Comparison of ENCODE assay signal across 16 mouse cellular contexts in genomic region chr15:85233690-85234089, GRCm38 (mm10). TPM values are rescaled to one million over a fixed set of nuclear protein-coding genes. Genes with fewer than 3 reads are reported as not detected.
DNase-seq lines count a peak whose midpoint lies in the region; ATAC-seq and TF ChIP-seq lines count a peak whose summit lies in the region.
"Had no signal": no experiment of that assay in that cellular context is flagged by ENCODE, and none has a peak within 500 bp of the region (broad histone marks: within the 10 kb centered on the region; RNA-seq: fewer than 3 reads in every experiment).

No protein-coding gene starts in this region.

- ATAC-seq in heart, postnatal 0 days (ENCODE audit: insufficient read depth, low read depth): no peak
- no peak for ATAC-seq in limb, embryonic 14.5 days (ENCODE audit: low FRiP score, low read depth)
- ATAC-seq in forebrain, embryonic 11.5 days (replicated peaks; ENCODE audit: low FRiP score): no peak
- ATAC-seq: hindbrain, embryonic 16.5 days; Patski had no signal

- no peak for DNase-seq in heart, postnatal 0 days (ENCODE audit: low spot score)
- DNase-seq in heart, postnatal 14 days: no peak
- DNase-seq in urinary bladder, postnatal 14 days (ENCODE audit: low spot score): peak; percentile 84
- no peak for DNase-seq in urinary bladder, adult 2 months (ENCODE audit: low spot score)
- peak; percentile 48 for DNase-seq in limb, embryonic 14.5 days (ENCODE audit: low spot score)
- no peak for DNase-seq in forebrain, embryonic 11.5 days (ENCODE audit: low spot score)
- DNase-seq in adrenal gland, postnatal 25 days: no peak
- DNase-seq in kidney, adult 8-10 months: no peak
- DNase-seq: adrenal gland, adult 2 months; cerebellum, postnatal 36 days; lung, adult 2 months had no signal

- 0 out of 2 replicates have a peak overlapping the region, but pooled peaks have one; percentile 8 for H3K27ac ChIP-seq in heart, postnatal 0 days (ENCODE audit: low read depth)
- no peak overlapping the region for H3K27ac ChIP-seq in limb, embryonic 14.5 days (replicated peaks; ENCODE audit: low read depth, low read length)
- H3K27ac ChIP-seq in forebrain, embryonic 11.5 days (ENCODE audit: low read depth, low read length): no peak overlapping the region
- H3K27ac ChIP-seq: heart, embryonic 10.5 days had no signal

- TF ChIP-seq POLR2A in limb, embryonic 14.5 days (IDR thresholded peaks at IDR 0.05; ENCODE audit: borderline replicate concordance, extremely low read depth, insufficient read depth, insufficient read length): no peak

- TF ChIP-seq CTCF in heart, postnatal 0 days (IDR thresholded peaks at IDR 0.05; ENCODE audit: low read depth): no peak

- TF ChIP-seq EP300 in heart, postnatal 0 days (IDR thresholded peaks at IDR 0.05; ENCODE audit: low read depth): no peak

- H3K4me1 ChIP-seq in heart, postnatal 0 days (ENCODE audit: control insufficient read depth, insufficient read depth): peaks cover 10% of the 10 kb centered on the region; the same call in 1 of the 2 replicates
- H3K4me1 ChIP-seq in limb, embryonic 14.5 days (ENCODE audit: control insufficient read depth, insufficient read depth, low read length): no peaks in the 10 kb centered on the region
- no peaks in the 10 kb centered on the region for H3K4me1 ChIP-seq in forebrain, embryonic 11.5 days (replicated peaks; ENCODE audit: control insufficient read depth, insufficient read depth, low read length)

- H3K4me3 ChIP-seq in heart, postnatal 0 days (ENCODE audit: low read depth, low read length): no peak overlapping the region
- H3K4me3 ChIP-seq in limb, embryonic 14.5 days (replicated peaks; ENCODE audit: low read length): no peak overlapping the region
- no peak overlapping the region for H3K4me3 ChIP-seq in forebrain, embryonic 11.5 days (ENCODE audit: low read depth, low read length)
- H3K4me3 ChIP-seq: heart, embryonic 10.5 days; myocyte had no signal

- intact Hi-C loops in heart, postnatal 14 days (cut with DNase I): no loop called here

- 78% methylated on average over 4 of the region's 4 CpGs for WGBS in heart, postnatal 0 days
- 82% methylated on average over 4 of the region's 4 CpGs for WGBS in limb, embryonic 14.5 days
- 87% methylated on average over 4 of the region's 4 CpGs for WGBS in forebrain, embryonic 11.5 days

- H3K27me3 ChIP-seq in heart, postnatal 0 days (ENCODE audit: control insufficient read depth, insufficient read depth, low read length): no peaks in the 10 kb centered on the region
- H3K27me3 ChIP-seq in limb, embryonic 14.5 days (ENCODE audit: control insufficient read depth, insufficient read depth, low read length): no peaks in the 10 kb centered on the region
- no peaks in the 10 kb centered on the region for H3K27me3 ChIP-seq in forebrain, embryonic 11.5 days (ENCODE audit: control insufficient read depth, insufficient read depth, low read length)
- H3K27me3 ChIP-seq: Patski had no signal

- no peak overlapping the region for H3K9ac ChIP-seq in heart, postnatal 0 days (replicated peaks; ENCODE audit: low read depth, low read length)
- no peak overlapping the region for H3K9ac ChIP-seq in limb, embryonic 14.5 days (ENCODE audit: low read depth, low read length, severe bottlenecking)
- no peak overlapping the region for H3K9ac ChIP-seq in forebrain, embryonic 11.5 days (ENCODE audit: low read length)

- no peaks in the 10 kb centered on the region for H3K9me3 ChIP-seq in heart, postnatal 0 days (replicated peaks; ENCODE audit: control insufficient read depth, low read length)
- no peaks in the 10 kb centered on the region for H3K9me3 ChIP-seq in limb, embryonic 14.5 days (ENCODE audit: control insufficient read depth, low read length)
- H3K9me3 ChIP-seq in forebrain, embryonic 11.5 days (ENCODE audit: control insufficient read depth, low read length): no peaks in the 10 kb centered on the region
- H3K9me3 ChIP-seq: heart, embryonic 10.5 days had no signal

- no peak overlapping the region for H3K4me2 ChIP-seq in heart, postnatal 0 days (ENCODE audit: low read depth, low read length)
- no peak overlapping the region for H3K4me2 ChIP-seq in limb, embryonic 14.5 days (replicated peaks; ENCODE audit: low read depth, low read length, severe bottlenecking)
- H3K4me2 ChIP-seq in forebrain, embryonic 11.5 days (ENCODE audit: low read depth, low read length, severe bottlenecking): no peak overlapping the region

- 0 out of 2 replicates have a peak, but pooled peaks cover 7% of the 10 kb centered on the region for H3K36me3 ChIP-seq in heart, postnatal 0 days (replicated peaks; ENCODE audit: control insufficient read depth, insufficient read depth, low read length)
- H3K36me3 ChIP-seq in limb, embryonic 14.5 days (ENCODE audit: control insufficient read depth, insufficient read depth, low read length): peaks cover 90% of the 10 kb centered on the region
- H3K36me3 ChIP-seq in forebrain, embryonic 11.5 days (ENCODE audit: control insufficient read depth, insufficient read depth, low read length): peaks cover 3% of the 10 kb centered on the region; the same call in 1 of the 2 replicates

RNA-seq across cellular contexts. Expression of gene Fbln1, which starts 27.9 kb away (rescaled TPM):
- total RNA-seq in heart, postnatal 0 days (2014; rRNA removed; ENCODE audit: low replicate concordance): 81.1 and 85.9 TPM in 2 replicates
- 52.9 and 62.6 TPM in 2 replicates for polyA plus RNA-seq in heart, postnatal 0 days (2015; fragmentation: Nextera tagmentation; extraction: Ambion mirVana)
- 10 to 100 TPM; 60.9 to 78.2 TPM for total RNA-seq in heart, postnatal 14 days (2021)
- polyA plus RNA-seq in urinary bladder, adult 2 months (2012; rRNA removed): 489 and 829 TPM in 2 replicates
- polyA plus RNA-seq in limb, embryonic 14.5 days (2012; rRNA removed): 255 and 292 TPM in 2 replicates
- polyA plus RNA-seq in limb, embryonic 14.5 days (2014; fragmentation: Nextera tagmentation; extraction: Ambion mirVana): 265 and 288 TPM in 2 replicates
- polyA plus RNA-seq in forebrain, embryonic 11.5 days (2014; fragmentation: Nextera tagmentation; extraction: Ambion mirVana): 147 and 161 TPM in 2 replicates
- 33.0 and 37.1 TPM in 2 replicates for total RNA-seq in adrenal gland, postnatal 25 days (2021)
- total RNA-seq: megakaryocyte-erythroid progenitor cell, adult 5-6 weeks had no signal

Comparison
In these comparisons a context has a peak if more than half of its experiments do, and no peak if none do; other contexts are left out.
1. DNase-seq: peak in urinary bladder, postnatal 14 days (single experiment) and limb, embryonic 14.5 days (single experiment); none in heart, postnatal 0 days (single experiment), heart, postnatal 14 days (0 of 2), urinary bladder, adult 2 months (single experiment), forebrain, embryonic 11.5 days (single experiment), adrenal gland, postnatal 25 days (single experiment) and kidney, adult 8-10 months (0 of 2).